Mouse (Mus musculus) spleen, adult 2 months (tissue): Measurements from ENCODE around the gene Cep57l1.

ENCODE experiments used
- CTCF ChIP-seq: fragments of 200-500 bp; IDR thresholded peaks from 2 replicates; pipeline ENCODE4 v1.5.1; 2011; ENCODE audit warnings: mild to moderate bottlenecking, inconsistent platforms; ENCODE audit not compliant: insufficient read depth, insufficient read length, insufficient replicate concordance; ENCODE audit errors: extremely low read depth
- POLR2A ChIP-seq: fragments of 200-500 bp; IDR thresholded peaks from 2 replicates; pipeline ENCODE4 v1.6.1; 2011; ENCODE audit warnings: low read depth, low read length, inconsistent platforms

DNA sequence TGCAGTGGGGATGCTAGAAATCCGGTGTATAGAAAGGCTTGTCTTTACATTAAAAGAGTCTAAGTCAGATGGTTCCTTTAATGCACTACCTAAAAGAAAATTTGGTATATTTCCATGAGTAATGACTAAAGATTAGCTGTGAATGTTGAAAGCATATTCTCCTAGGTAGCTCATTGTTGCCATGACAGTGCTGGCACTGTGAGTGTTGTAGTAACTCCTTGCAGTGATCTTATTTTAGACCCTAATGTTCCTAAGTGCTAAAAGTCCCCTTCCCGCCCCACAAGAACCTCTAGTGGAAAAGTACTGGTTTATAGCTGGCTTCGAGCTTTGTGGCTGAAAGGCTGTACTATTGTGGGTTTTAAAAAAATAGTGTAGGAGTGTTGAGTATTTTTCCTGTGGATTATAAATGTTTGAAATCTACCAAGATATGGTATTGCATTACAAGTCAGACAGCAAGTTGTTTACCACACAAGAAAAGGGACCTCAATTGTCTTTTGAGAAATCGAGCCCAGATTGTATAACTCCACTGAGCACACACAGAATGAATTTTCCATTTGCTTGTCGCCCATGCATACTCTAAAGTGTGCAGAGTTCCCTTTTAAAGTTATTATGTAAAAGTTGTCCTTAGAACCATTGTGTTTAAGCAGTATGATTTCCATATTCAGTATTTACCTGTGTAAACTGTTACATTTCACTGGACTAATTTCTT lies 13.1 kb upstream of the Cep57l1 start:
- no peak for TF ChIP-seq CTCF
- TF ChIP-seq POLR2A: no peak
